Mouse (Mus musculus): ENCODE results near the gene Foxo3.

Foxo3 gene

DNA sequence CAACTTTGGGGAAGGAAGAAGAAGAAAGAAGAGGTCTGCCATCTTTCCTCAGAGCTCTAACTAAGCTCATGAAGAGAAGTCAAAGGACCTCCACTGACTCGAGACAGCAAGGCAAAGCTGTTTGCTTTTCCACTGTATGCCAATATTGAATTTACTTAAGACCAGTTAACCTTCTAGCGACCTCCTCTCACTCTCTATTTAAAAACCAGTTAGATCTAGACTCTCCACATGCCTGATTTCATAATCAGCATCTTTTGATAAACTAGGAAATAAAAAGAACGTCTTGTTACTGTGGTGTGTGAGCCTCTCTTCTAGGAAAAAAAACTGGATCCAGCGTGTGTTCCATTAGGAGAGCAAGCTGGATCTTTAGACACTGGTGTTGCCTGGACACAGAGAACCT lies 28.4 kb downstream of the Foxo3 start:
- no peak for DNase-seq

DNA sequence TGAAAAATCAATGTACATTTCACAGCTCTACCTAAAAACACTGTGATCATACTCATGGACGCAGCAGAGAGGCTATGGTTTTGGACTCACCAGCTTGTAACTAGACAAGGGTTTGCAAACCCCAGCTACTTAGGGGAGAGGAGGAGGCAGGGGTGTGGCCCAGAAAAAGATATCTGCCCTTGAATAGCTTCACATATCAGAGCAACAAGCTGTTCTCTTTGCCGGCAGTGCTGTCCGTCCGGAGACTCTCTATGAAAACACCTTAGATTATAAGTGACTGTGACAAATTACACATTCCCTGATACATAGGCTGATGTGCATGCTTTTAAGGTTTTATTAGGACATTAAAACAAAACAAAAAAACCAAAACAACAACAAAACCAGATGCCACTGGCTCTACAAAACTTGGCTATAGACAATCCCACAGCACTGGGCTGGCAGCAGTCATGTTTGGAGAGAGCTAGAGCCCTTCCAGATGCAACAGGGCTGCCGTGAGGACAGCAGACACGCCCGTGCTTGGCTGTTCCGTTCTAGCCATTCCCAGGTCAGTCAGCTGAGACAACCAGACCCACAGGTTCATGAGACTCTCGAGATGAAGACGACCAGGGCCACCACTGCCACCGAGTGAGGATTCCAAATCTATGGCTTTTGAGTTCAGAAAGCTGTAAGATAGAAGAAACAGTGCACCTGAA lies 29.3 kb downstream of the Foxo3 start:
- DNase-seq = peak; percentile 38

DNA sequence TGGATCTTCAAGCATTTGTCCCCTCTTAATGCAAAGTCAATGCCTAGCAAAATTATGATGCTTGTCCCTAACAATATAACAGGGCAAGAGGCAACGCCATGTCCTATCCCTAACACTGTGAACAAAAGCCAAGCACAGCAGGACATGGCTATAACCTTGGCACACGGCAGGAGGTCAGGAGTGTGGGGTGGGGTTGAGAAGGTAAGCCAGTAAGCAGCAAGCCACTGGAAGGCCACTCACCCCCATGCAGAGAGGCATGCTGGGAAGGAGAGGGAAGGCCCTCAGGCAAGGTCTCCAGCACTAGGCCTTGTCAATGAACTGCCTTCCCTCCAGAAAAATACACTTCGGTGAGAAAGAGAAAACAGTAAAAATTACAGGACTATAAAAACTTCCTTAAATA lies 30.1 kb downstream of the Foxo3 start:
- peak; percentile 50 for DNase-seq

GRCm38 (mm10) chr10:42245636-42246035 lies 30.9 kb downstream of the Foxo3 start:
- no peak for DNase-seq

- DNase-seq = no peak
Observed at GRCm38 (mm10) chr10:42245256-42245601, 31.3 kb downstream of the Foxo3 start.

- DNase-seq = peak; percentile 37
Observed at GRCm38 (mm10) chr10:42244420-42245255, 31.9 kb downstream of the Foxo3 start.

GRCm38 (mm10) chr10:42243925-42244324 lies 32.6 kb downstream of the Foxo3 start:
- DNase-seq = no peak

DNA sequence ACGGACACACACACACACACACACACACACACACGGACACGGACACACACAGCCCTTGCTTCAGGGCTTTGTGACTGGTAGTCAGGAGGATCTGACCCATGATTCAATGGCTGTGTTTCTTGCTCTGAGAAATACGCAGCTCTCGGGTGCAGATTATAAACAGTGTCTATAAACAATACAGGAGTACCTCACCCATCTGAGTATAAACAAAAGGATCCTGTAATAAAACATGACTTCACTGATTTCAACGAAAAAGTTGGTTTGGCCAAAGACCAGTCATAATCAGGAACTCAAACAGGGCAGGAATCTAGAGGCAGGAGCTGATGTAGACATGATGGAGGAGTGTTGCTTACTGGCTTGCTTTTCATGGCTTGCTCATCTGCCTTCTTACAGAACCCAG lies 34.1 kb downstream of the Foxo3 start:
- no peak for DNase-seq

DNA sequence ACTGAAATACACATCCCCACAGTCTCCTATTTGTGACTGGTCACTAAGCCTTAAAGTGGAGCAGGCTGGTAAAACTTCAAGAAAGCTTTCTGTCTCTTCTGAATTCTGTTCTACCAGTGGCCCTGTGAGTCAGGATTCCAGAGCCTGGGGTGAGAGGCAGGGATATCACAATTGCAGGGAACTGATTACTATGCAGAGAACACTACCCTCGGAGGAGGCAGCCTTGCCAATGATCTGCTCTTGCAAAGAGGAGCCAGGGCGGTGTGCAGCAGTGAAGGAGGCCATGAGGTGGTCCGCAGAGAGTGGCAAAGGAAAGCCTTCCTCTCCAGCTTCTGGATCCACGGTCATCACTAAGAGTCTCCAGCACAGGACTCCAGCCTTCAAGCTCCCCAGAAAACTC lies 34.8 kb downstream of the Foxo3 start:
- DNase-seq = no peak

DNA sequence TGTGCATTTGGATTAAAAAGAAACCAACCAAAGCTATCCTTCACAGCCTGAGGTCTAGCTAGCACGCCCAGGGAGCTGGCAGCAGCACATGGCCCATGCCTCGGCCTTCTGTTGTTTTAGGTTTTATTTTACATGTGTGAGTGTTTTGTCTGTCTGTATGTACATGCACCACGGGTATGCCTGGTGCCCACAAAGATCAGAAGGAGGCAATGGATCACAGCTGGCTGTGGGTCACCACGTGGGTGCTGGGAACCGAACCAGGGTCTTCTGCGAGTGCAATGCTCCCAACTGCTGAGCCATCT lies 36.8 kb downstream of the Foxo3 start:
- no peak for DNase-seq

DNA sequence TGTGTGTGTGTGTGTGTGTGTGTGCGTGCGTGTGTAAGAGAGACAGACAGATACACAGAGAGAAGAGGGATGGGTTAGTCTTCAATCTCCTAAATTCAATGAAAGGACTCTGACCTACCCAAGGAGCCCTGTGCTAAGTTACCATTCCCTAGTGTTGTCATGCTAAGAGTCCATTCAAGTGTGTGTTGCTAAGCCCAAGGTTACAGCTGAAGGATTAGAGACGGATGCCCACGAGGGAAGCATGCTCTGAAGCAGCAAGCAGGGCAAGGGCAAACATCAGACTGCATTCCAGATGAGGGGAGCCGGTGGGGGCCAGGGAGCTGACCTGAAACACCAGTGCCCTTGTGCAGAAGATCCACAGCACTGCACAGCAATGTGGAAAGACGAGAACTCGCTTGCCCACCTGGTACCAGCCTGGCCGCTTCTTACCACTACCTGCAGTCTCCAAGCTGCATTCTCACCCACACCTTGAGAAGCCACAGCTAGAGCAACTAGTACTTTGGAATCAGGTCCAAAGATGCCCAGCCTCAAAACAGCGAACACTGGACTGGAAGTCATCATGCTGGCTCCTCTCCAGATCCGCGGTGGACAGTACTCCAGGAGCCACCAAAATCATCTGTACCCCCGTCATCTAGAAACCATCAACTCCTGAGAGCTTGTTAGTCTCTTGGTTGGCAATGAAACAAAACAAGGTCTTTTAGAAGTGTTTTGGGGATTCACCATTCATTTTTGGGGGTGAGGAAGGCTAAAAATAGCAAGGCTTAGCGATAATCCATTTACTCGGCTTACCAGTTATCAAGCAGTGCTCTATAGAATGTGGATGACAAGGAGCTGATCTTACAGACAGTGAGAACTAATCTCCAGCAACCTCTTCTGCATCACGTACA lies 37.4 kb downstream of the Foxo3 start:
- peak; percentile 77 for DNase-seq

GRCm38 (mm10) chr10:42238296-42238695 lies 38.3 kb downstream of the Foxo3 start:
- no peak for DNase-seq

DNA sequence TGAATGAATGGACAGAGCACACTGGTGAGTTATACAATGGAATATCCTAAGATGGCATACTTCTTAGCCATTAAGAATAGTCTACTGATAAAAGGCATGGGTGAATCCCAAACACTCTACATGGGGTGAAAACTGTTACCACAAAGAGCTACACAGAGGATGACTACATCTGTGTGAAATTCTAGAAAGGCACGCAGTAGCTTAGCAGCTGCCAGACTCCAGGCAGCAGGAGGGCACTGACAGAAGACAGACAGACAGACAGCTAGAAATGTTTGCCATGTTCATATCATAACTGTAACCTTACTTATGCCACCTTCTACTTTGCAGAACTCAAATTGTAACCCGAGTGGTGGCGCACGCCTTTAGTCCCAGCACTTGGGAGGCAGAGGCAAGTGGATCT lies 39.0 kb downstream of the Foxo3 start:
- no peak for DNase-seq

DNA sequence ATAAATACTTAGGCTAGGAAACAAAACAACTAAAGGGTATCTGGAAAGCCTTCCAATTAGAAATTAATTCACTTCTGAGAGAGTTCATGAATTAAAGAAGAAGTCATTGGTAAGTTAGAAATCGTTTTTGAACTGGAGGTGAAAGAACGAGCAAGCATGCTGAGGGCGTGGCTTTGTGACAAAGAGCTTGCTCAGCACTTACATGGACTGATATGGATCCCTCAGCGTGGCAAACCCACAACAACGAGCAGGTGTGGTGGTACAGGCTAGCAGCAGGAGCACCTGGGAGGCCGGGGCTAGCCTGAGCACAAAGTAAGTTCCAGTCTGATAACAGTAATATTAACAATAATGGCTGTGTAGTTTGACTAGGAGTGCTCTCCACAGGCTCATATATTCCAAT lies 41.2 kb downstream of the Foxo3 start:
- DNase-seq = no peak

DNA sequence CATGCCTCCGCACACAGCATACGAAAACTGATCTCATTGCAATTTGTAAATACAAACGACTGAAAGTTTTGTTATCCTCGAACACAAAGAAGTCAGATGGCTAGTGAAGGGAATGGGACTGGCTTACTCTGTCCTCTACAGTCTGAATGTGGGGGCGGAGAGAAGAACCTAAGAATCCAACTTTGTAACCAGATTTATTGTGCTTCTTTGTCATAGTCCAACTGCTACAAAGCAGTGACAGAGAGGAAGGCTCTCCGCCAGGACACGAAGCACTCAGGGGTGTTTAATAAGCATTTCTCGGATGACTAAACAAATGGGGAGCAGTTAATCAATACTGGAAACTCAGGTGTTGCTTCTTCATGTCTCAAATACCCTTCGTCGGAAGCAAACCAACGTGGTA lies 43.6 kb downstream of the Foxo3 start:
- no peak for DNase-seq

DNA sequence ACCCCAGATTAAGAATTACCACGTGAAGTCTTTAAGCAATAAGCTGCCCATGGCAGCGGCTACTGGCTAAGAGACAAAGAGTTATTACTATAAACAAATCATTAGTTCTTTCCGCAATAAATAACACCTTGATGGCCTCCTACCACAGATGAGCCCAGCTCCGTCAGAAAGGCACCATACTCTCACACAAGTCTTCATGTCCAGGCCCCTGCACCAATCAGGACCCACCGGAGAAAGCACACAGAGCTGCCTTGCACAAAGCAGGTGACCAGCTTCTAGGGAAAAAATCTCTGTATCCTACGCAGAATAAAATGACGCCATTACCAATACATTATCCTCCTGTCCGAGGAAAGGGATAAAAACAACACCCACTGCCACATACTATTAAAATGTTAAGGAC lies 44.7 kb downstream of the Foxo3 start:
- no peak for DNase-seq

GRCm38 (mm10) chr10:42231100-42231541 lies 45.4 kb downstream of the Foxo3 start:
- peak; percentile 32 for DNase-seq

DNA sequence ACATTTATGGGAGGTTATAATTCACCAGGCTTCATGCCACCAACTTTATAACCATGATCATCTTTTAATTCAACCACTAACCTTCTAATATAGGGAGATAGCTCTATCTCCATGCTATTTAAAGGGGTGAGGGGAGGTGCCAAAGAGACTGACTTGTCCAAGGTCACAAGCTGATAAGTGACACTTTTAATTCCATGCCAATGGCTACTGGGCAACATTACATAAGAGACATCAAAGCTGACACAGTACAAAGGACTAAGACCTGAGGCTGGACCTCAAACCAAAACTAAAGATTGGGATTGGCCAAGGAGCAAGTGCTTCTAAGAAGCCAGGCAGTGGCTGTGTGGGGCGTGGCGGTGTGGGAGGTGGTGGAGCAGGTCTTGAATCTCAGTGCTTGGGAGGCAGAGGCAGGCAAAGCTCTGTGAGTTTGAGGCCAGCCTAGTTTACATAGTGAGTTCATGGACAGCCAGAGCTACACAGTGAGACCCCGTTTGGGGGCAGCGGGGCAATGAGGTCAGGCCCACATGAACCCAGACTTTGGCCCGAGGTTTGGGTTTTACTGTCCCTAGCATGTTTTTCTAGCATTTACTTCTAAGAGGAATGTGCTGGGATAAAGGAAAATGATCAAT lies 46.0 kb downstream of the Foxo3 start:
- DNase-seq = peak; percentile 49

DNA sequence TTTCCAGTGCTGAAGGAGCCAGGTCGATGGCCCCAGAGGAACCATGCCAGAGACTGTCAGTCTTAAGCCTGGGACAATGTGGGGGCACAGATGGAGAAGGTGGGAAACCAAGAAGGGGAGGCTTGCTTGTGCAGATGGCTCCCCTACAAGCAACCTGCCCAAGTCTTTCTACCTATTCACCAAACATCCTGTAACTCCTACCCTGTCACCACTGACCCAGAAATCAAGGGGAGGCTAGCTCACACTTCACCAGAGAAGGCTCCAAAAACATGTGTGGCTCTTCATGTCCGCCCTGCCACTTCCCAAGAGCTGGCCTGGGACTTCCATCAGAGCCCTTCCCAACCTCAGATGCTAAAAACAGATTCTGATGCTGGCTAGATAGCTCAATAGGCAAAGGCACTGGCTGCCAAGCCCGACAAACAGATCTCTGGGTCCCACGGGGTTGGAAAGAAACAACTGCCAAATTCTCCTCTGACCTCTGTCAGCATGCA lies 48.8 kb downstream of the Foxo3 start:
- DNase-seq = no peak

DNA sequence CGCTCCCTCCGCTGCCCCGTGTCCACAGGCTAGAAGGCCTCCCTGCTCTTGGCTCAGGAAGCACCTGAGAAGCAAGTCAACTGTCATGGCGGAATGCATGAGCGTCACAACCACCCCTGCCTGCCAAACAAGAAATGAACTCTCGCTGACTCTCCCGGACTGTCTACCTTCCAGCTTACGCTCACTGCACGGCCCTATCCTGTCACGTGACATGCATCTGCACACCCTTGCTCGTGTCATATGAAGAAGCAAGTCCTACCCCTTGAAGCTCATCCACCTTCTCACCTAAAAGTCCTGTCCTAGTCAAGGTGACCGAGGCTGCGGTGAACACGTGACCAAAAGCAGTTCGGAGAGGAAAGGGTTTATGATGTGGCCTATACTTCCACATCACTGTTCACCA lies 50.4 kb downstream of the Foxo3 start:
- no peak for DNase-seq

GRCm38 (mm10) chr10:42225184-42225935 lies 51.2 kb downstream of the Foxo3 start:
- peak; percentile 80 for DNase-seq

DNA sequence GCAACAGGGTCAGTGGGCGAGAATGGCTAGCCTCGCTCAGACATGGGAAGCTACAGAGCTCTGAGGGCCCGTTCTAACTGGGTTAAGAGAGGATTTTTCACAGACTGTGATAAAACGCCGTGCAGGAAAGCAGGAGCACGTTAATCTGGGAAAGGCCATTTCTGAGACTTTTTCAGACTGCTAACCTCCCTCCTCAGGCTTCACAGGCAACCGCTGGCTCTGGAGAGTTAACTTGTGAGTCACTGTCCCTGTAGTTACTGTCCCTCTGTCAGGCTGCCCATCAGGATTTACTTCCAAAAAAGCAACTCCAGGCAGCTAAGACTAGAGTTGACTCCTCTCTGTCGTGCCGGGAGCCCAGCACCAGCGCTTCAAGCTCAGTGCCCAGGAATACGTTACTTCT lies 54.6 kb downstream of the Foxo3 start:
- DNase-seq = no peak
